Mouse (Mus musculus): Measurements from ENCODE around the gene Pafah2.

Pafah2 gene

DNA sequence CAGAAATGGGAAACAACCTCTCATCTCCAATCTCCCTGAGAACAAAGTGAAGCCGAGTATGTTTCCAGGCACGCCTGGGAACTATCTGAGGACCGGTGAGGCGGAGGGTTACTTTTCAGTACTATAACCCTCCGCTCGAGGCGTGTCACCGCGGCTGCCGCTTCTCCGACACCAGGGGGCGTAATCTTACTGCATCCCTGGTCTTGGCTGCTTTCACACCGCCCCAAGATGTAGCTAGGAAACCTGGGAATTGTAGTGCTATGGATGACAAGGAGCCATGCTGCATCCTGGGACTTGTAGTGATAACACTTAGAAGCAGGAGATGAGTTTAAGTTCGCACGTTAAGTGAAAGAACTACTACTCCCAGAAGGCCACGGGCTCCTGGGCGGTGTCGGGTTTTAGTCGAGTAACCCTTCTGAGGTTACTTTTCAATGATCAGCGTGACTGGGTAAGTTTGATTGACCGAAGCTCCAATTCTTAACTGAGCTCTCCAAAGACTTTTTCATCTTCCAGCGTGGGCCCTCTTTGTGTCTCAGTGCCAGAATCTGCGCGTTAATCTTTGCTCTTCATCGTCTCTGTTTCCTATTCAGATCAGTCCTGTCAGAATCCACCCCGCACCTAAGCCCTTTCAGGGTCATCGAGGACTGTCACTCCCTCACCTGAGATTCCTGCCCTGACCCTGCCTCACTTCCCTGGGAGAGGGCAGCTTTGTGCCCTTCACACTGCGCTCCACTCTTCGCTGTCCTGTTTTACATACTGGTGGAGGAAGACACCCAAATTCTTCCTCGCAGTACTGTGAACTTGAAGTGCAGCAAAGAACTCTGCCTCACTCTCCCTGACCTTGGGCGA is at the start of gene Pafah2:
TSS of gene Pafah2 (plus strand) at position 344 of the 849 bp plus-strand sequence.
- peak; percentile 78 for DNase-seq (ENCODE audit: low spot score)

DNA sequence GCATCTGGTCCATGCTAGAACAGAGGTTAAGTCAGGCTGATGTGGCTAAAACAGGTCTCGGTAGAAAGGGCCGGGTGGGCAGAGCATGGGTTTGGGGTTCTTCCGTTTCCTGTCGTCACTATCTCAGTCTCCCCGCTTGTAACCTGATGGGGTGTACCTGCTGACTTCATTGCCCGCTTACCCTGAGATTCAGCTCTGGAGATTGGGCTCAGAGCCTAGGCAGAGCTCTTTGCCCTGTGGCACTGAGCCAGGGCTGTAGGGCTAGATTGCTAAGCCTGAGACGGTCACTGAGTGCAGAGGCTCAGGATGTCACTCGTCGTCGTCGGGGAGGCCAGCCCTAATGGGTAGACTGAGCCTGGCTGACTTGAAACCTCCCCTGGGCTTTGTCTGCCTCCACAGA is 48.0 kb upstream of the Pafah2 start:
- no peak for DNase-seq (ENCODE audit: low spot score)

DNA sequence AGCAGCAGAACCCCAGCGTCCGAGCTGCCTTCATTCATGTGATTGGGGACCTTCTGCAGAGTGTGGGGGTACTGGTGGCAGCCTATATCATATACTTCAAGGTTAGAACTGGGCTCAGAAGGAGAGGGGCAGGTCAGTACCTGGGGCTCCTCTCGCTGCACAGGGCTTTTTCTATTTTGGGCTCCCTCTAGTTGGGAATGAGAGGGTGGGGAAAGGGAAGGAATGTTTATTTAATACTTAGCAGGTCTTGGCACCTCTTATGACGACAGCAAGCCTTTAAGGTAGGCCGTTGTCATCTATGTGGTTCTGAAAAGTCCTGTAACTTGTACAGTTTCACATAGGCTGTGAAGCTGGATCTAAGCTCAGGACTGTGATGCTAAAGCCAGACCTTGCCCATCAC is 47.6 kb upstream of the Pafah2 start:
- DNase-seq (ENCODE audit: low spot score): no peak

DNA sequence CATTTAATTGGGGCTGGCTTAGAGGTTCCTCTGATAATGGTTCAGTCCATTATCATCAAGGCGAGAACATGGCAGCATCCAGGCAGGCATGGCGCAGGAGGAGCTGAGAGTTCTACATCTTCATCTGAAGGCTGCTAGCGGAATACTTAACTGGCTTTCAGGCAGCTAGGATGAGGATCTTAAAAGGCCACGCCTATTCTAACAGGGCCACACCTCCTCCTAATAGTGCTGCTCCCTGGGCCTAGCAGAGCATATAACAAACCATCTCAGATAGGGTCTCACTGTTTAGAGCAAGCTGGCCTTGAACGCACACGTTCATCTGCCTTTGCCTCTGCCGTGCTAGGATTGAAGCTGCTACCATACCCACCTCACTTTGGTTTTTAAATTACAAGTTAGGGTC is 46.3 kb upstream of the Pafah2 start:
- DNase-seq (ENCODE audit: low spot score): no peak

DNA sequence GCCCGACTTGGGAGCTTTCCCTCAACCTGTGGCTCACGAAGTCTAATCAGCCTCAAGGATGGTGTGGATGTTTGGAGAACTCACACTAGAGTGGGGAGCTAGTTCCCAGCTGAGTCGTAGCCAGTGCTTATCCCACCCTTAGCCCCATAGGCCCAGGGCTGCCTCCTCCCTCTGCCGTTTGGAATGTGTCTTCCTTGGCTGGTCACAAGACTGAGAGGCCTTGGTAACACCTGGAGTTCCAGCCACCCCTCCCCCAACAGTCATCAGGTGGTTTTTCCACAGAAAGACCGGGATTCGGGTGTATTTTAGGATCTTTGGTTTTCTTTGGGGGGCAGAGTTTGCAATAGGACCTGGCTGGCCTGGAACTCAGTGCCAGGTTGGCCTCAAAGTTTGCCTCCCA is 45.5 kb upstream of the Pafah2 start:
- DNase-seq (ENCODE audit: low spot score): no peak

DNA sequence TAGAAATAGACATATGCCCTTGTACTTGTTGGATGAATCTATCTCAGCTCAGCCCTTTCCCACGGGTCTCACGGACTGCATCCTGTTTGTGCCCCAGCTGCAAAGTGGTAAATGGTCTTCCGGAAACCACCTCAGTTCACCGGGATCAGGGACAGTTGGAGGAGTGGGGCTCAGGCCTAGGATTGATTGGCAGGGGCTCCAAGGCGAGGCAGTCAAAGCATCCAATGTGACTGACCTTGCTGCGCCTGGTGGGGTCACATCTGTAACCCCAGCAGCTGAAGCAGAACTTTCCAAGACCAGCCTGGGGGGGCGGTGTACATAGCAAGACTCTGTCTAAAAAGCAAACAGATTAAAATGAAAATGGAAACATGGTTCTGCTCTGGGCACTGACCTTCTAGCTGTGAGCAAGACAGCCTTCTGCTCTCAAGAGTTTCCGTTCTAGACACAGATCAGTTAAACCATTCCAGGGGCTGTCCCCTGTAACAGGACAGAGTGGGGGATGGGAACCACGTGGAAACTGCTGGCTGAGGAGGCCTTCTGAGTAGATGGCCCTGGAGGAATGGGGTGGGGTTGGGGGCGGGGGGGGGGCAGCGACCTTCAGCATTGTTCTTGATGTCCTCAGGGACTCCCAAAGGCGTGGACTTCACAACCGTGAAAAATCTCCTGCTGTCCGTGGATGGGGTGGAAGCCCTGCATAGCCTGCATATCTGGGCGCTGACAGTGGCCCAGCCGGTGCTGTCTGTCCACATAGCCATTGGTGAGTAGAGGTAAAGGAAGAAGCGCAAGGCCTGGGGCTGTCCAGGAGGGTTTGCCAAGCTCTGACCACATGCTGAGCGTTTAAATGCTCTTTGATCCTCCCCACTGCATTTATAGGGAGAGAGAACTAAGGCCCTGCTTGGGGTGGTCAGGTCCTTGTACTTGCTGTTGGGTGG is 44.5 kb upstream of the Pafah2 start:
- DNase-seq (ENCODE audit: low spot score): no peak

DNA sequence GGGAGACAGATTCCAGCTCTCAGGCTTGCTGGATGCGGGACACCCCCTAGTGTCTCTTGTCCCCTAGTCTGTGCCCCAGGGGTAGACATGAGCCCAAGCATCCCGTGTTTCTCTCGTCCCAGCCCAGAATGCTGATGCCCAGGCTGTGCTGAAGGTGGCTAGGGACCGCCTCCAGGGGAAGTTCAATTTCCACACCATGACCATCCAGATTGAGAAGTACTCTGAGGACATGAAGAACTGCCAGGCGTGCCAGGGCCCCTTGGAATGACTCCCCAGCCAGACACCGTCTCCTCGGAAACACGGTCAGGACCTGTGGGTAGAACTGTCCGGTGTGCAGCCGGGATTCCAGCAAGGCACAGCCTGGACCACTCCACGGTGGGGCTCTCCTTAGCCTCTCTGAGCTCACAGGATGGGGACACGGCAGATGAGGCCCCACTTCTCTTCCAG is 43.8 kb upstream of the Pafah2 start:
- DNase-seq (ENCODE audit: low spot score): no peak

DNA sequence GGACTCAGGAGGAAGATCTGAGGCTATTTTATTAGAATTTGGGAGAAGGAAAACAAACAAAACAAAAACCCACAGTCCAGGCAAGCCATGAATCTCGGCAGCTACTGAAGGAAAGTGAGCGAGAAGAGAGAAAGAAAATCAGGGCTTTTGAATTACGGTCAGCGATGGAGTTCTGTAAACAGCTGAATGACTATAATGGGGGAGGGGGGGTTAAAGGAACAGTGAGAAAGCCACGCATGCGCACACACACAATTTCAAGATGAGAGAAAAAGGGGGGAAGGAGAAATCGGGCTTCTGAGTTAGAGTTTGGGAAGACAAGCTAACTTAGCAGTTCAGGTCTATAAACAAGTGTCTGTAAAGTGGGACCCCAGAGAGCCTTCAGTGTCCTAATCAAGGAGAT is 43.2 kb upstream of the Pafah2 start:
- DNase-seq (ENCODE audit: low spot score): no peak

DNA sequence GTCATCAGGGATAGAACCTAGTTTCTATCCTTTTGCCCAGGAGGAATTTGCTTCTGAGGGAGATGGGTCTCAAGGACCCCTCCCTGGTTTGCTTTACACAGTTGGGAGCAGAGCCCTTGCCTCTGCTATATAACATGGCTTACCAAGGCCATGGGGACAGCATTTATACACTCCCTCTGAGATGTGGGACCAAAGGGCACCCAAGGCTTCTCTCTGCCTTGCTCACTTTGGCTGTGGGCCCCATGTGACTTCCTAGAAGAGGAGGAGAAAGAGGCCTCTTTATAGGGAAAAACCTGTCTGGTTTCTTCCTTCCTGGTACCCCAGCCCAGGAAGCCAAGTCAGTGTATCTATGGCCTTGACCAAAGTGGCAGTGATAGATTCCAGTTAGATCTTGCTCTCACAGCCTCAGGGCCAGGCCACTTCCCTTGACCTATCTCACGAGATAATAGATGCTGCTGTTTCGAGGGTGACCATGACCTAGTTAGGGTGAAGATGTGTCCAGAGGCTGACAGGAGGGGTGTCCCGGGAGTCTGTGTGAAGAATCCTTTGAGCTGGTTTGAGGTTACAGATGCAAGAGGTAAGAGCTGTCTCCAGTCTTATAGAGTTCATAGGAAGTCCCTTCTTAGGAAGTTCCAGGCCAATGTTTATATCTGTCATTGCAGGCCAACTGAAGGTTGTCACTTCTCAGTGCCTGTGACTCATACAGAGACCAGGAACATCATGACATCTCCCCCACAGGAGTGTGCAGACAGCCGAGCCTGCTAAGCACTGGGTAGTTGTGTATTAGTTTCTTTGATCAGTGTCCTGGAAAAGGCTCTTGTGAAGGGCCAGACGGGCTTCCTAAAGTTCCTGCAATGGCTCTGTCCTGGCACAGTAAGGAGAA is 42.4 kb upstream of the Pafah2 start:
- no peak for DNase-seq (ENCODE audit: low spot score)

DNA sequence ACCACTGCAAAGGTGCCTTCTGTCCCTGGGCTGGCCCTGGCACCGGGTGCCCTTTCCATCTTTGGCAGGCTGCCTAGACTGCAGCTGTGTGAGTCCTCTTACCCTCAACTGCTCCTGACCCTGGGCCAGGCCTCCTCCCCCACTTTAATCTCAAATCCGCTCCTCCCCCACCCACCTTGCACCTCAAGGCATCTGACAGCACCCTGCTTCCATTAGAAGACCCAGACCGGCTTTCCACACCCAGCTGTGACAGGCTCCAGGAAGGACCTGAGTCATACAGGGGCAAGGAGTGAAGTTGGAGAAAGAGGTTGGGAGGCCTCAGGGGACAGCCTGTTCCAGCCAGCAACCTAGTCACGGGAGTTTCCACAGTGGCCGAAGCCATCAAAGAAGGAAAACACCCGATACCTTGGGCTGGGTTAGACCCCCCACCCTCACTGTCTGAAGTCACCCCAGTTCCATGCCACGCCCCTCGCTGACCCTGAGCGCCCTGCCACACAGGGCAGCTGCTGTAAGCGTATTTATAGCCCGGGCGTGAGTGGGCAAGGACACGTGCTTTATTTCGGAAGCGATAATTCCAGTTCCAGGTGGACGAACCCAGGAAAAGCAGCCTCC is 40.2 kb upstream of the Pafah2 start:
- DNase-seq (ENCODE audit: low spot score): no peak

DNA sequence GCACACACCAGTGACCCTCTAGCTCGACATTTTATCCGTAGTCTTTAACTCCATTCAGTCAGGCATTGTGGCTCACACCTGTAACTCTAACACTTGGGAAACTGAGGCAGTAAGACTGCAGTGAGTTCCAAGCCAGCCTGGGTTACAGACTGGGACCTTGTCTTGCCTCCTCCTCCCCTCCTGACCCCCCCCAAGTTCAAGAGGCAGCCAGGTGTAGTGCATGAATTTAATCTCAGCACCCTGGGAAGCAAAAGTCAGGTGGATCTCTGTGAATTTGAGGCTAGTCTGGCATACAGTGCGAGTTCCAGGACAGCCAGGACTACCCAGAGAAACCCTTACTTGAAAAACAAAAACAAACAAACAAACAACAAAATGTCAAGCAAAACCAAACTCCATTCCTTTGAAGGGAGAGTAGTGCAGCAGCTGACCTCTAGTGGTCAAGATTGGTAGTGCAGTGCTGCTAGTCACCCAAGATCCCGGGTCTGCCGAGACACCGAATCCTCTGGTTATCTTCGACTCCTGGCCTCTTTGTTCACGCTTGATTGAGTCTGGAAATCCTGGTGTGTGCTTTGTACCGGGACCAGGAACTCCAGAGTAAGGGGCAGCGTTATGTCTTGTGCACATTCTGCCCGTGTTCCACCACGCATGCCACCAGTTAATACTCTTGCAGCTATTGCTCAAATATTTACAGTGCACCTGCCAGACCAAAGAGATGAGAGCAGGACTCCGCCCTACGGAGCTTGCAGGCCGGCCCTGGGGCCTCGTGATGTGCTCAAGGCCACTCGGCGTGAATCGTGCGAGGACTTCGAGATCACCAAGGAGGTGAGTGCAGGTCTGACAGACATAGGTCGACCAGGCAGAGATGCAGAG is 39.3 kb upstream of the Pafah2 start:
- DNase-seq (ENCODE audit: low spot score): no peak

DNA sequence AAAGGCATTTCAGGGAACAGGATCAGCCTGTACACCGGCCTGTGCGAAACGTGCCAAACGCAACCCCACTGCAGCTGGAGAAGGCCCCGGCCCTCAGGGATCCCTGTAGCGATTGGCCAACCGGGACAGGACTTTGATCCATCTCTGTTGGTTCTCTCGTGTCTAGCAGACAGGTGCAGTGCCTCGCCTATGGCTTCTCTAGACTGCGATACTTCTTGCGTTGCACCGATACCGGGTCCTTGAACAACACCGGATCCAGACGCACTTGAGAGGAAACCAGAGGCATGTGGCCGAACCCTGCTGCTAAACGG is 38.7 kb upstream of the Pafah2 start:
- DNase-seq (ENCODE audit: low spot score): no peak

DNA sequence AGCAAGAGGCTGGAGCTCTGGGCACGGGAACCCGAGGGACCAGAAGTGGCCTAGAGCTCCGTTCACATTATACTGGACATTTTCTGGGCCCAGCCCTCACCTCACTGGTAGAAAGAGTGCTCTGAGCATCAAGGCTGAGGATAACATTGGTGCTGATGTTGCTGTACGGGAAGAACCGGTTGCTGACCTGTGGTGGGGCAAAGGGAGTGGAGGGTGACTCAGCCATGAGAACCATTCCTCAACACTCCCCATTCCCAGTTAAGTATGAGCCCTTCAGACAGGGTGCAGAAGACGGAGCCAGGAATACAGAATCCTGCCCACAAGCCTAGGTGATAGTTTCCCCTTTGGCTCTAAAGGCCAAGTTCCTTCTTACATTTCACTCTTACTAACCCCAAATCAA is 36.5 kb upstream of the Pafah2 start:
- DNase-seq (ENCODE audit: low spot score): no peak

DNA sequence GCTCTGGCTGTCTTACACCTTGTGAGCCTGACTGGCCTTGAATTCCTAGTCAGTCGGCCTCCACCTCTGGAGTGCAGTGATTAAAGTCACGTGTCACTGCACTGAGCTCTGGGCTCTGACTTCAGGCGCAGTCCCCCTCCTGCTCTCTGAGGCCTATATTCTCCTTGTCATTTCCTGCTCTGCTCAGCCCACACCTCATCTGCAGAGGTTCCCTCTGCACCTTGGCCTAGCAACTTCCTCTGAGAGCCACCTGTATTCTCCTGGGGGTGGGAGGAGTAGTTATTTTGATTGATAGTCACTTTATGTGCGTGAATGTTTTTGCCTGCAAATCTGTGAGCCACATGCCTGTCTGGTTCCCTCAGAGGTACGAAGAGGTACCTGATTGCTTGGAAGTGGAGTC is 34.9 kb upstream of the Pafah2 start:
- no peak for DNase-seq (ENCODE audit: low spot score)

DNA sequence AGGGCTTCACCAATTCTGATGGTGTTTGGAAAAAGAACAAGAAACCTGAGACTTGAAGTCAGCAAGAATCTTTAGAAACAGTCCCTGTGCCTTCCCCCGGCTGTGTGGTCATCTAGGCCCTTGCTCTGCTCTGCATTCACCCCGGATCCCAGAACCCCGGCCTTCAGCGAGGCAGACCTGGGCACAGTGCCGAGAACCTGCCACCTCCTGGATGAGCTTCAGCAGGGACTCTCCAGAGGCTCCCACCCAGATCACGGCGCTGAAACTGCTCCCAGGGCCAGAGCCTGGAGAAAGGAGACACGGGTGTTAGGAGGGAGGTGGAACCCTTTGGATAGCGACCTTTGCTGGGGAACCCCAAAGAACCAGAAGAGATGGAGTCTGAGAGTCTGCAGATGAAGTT is 34.0 kb upstream of the Pafah2 start:
- DNase-seq (ENCODE audit: low spot score): no peak

DNA sequence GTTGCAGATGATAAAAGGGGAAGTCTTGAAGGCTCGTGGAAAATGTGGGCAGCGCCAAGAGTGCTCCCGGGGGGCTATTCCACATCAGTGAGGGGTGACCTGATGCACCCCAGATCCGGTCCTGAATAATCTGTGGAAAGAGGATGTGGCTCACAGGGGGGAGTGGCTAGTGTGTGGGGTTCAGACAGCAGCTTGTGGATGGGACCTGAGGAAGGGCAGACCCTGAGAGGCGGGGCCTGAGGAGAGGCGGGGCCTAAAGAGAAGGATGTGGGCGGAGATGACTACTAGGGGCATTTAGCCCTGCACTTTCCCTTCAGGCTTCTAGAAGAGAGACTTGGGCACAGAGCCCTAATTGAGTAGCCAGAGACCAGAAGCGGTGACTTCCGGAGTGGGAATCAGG is 33.5 kb upstream of the Pafah2 start:
- DNase-seq (ENCODE audit: low spot score): no peak

DNA sequence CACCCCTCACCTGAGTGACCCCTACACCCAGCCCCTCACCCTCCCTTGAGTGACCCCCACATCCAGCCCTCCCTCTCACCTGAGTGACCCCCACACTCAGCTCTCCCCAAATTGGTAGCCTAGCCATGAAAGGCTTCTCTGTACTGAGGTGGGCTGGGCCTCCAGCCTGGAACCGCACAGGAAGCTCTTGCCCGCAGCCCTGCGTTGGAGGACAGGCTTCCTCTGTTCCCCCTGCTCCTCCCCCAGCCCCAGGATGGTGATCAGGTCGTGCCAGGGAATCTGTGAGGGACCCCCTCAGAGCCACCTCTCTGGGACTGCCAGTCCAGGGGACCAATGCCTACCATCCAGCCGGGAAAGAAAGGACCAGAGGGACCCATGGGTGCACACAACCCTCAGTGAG is 30.8 kb upstream of the Pafah2 start:
- no peak for DNase-seq (ENCODE audit: low spot score)

DNA sequence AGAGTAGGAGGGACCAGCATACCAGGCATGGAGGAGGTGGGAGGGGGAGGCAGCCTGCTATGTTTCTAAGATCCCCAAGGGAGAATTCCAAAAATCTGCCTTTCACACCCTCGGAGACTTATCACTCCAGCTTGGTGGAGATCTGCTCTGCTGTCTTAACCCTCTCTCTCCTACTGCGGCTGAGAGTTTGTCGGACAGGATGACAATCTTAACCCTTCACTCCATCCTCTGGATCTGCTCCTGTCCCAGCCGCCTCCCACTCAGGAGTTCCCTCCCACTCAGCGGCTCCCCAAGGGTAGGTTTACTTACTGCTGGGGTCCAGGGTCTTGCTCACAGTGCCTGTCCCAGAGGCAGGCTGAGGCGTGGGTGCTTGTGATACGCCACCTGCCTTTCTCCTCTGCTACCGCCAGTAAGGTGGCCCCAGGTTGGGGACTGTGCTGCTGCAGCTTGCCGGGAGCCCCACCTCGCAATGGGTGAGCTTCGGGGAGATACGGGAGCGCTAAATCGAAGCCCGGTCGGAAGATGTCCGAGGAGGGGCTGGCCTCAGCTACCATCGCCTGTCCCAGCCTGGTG is 25.4 kb upstream of the Pafah2 start:
- DNase-seq (ENCODE audit: low spot score): no peak

DNA sequence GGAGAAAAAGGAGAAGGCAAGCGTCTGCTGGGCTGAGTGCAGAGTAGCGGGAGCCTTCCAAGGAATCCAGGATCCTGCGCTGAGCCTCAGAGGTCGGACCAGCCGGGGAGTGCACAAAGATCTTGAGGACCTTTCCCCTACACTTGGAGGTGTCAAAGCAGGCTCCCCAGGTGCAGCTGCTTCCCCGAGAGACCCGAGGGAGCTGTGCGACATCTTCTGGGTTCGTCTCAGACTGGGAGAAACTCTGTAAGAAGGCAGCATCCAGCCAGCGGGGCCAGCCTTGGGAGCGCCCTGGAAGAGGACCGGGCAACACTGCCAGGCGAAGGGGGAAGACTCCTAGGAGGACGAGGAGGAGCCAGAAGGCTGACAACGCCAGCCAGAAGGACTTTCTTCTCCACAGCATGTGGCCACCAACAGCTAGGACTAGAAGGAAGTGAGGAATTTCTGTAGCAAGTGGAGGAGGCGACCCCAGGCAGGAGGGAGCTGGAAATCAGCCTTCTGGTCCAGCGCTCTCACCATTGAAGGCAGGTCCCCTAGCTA is 24.7 kb upstream of the Pafah2 start:
- DNase-seq (ENCODE audit: low spot score): no peak

DNA sequence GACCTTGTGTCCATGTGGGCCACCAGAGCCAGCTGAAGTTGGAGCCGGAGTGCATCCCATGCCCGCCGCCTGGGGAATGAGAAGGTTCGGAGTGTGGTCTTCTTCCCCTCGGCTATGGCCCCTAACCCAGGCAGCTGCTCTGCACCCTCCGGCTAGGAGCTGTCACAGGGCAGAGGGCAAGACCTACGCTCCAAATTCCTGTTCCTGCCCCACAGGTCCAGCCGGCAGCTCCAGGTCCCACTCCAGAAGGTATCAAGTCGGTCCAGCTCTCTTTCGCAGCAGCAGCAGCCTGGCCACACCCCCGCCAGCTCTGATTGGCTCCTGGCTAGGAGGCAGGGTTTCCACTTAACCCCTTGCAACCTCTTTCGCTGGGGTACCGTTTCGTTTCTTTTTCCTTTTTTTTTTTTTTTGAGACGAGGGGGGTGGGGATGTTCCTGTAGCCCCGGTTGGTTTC is 23.8 kb upstream of the Pafah2 start:
- DNase-seq (ENCODE audit: low spot score): peak; percentile 46

Data from urinary bladder, postnatal 10 days (tissue).